Mouse (Mus musculus): ENCODE data around the gene Trim46.
A peak's percentile ranks its signal among the peaks of the same experiment; 100 is the strongest.

Gene Trim46

DNA sequence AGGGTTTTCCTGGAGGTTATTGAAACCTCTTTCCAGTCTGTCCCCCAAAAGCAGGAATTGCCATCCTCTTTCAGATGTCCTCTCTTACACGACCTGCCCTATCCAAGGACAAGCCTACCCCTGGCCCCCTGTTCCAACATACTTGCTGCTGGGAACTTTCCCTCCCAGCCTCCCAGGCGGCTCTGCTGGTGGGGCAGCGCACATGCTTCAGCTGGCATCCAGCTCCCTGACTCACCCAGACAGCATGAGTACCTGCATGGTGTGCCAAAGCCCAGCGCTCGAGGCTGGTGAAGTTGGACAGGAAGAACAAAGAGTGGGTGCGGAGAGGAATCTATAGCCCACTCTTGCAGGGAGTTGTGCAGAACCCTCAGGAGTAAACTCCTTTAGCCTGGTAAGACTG, 24.8 kb upstream of the Trim46 start:
- DNase-seq (ENCODE audit: low spot score) = no peak

DNA sequence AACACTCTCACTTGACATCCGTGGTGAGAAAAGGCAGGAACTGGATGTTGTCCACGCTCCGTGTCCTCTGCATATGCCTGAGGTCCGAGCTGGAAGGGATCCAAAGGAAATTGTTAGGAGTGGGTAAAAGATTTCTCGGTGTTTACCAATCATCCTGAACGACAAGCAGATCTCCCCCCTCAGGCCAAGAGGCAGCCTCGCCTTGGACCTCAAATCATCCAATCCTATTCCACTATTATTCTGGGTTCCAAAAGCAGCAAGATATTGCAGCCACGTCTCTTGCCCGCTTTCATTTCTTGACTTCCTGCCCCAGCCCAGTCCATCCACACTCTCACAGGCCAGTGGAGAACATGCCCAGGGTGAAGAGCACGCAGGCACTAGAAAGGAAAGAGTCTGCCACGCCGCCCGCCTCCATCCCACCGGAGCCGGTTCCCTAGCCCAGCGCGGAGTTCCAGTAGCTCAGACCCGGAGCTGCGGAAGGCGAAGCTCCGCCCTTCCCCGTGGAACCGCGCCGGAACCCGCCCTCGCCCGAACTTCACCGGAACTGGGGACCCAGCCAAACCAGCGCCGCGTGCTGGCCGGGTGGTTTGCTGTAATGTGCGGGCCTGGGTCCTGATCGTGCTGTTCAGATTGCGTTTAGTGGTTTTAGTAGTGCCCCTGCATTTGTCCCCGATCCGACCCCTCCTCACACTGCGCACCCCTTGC, 24.1 kb upstream of the Trim46 start, which contains the start of gene Slc50a1:
TSS of gene Slc50a1 (minus strand) at position 520 of the 705 bp plus-strand sequence.
- peak; percentile 86 for DNase-seq (ENCODE audit: low spot score)

DNA sequence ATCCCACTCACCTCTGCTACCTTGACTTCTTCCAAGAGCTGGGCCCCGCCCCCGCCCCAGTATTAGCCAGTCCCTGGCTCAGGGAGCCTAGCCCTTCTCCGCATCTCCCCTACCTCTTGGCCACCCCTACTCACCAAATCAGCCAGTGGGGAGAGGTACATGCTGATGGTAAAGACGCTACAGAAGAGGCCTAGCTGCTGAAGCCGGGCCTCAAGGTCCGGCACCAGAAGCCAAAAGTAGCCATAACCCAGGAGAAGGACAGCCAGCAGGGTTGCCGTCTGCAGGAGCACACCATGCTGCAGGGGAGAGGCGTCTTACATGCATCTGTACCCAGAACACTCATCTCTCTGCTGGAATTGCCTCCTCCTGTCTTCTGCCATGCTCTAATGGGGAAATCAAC, 22.8 kb upstream of the Trim46 start:
- no peak for DNase-seq (ENCODE audit: low spot score)

DNA sequence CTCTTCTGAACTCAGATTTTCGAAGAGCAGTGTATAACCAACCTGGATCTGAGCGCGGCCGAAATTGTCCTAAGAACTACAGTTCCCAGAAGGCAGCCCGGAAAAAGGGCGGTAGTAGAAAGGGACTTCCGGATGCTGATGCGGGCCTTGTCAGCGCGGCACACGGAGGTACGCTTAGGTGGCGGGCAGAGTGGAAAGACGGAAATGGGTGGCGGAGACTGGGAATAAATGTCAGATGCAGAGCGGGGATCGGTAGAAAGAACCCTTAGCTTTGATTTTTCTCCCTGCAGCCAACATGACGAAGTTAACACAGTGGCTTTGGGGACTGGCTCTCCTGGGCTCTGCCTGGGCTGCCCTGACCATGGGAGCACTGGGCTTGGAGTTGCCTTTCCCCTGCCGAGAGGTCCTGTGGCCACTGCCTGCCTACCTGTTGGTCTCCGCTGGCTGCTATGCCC, 20.4 kb upstream of the Trim46 start:
- DNase-seq (ENCODE audit: low spot score) = peak; percentile 89

DNA sequence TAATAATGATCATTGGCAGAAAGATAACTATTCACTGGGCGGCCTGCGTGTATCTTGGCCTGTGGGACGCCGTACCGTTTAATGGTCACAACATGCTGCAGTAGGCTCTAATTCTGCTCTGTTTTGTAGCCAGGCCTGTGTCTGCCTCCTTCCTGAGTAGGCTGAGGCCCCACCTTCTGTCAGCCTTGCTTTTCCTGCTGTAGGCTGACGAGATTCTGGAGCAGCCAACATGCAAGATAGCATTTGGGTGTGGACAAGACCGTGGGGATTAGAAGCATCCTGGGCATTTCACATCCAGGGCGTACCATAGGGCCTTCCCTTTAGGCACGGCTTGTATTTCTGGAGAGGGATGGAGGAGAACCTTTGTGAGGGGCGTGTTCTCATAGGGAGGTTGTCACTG, 16.3 kb upstream of the Trim46 start:
- DNase-seq (ENCODE audit: low spot score) = no peak

DNA sequence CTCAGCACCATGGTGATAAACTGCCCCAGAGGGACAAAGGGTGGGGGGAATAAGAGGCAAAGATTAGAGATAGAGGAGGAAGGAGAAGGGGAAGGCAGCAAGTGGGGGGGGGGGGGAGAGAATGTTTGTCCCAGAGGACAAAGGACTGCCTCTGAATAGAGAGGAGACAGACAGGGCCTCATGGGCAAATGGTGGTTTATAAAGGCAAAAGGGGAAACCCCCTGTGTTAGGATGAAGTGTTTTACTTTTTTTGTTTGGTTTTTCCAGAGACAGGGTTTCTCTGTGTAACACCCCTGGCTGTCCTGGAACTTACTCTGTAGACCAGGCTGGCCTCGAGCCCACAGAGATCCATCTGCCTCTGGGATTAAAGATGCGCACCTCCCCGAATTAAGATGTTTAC, 14.1 kb upstream of the Trim46 start:
- no peak for DNase-seq (ENCODE audit: low spot score)

DNA sequence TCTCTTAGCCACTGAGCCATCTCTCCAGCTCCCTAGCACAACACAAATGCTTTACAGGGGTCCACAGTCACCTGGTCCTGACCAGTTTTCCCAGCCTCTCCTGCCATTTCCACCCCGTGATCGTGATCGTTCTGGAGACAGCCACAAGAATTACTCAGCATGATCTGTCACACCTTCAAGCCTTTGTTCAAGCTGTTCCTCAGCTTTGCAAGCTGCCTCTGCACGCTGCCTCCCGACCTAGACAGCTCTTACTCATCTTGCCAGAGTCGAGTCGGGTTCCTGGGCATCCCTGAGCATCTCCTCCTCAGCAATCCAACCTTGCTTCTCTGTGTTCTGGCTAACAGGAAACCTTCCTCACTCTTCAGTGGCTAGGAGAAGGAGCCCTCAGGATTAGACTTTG, 13.0 kb upstream of the Trim46 start, which contains the start of gene Dpm3:
TSS of gene Dpm3 (plus strand) at position 283 of the 400 bp plus-strand sequence.
- no peak for DNase-seq (ENCODE audit: low spot score)

DNA sequence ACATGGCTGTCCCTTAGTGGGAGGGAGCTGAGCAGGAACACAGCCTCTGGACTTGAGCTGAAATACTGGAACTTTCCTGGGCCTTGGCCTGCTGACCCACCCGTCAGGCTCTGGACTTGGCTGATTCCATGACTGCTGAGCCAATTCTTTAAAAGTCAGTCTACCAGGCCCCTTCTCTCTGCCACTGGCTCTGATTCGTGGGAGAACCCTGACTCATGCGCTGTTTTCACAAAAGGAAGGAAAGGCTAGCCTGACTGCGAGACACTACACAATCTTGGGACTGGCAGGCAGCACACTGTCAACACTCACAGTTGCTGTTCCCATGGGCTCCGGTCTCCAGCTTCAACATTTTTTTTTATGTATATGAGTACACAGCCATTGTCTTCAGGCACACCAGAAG, 10.1 kb upstream of the Trim46 start:
- no peak for DNase-seq (ENCODE audit: low spot score)

DNA sequence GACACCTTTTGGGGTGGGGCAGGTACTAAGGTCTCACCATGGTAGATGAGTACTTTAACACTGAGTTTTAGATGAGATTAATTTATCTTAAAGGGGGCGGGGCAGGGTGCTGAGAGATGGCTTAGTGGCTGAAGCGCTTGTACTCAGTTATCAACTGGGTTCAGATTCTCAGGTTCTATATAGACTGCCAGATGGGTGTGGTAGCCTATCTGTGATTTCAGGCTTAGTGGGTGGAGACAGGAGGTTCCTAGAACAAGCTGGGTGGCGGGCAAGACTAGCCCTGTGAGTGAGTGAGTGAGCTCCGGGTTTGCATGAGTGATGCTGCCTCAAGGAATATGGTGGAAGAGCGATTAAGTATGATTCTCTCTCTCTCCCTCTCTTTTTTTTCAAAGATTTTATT, 8.9 kb upstream of the Trim46 start:
- DNase-seq (ENCODE audit: low spot score) = no peak

DNA sequence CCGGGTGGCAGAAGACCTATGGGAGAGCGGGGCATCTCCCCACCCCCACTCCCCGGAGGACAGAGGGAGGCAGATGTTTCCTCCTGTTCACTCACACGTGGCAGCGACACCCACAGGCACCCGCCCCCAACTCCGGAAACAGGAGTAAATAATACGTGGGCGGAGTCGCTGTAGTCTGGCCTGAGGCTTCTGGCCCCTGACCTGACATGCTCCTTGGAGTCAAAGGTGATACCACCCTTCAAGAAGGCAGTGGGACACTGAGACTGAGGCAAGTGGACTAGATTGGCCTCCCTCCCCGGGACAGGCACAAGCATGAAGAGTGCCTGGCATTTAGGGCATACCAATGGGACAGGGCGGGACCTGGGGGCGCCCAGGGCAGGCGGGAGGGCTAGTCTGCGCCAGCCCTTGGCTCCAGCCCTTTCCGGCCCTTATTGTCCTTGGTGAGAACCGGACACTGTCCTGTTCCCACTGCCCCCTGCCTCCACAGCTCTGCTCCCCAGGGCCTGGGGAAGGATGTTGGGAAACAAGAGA, 5.3 kb upstream of the Trim46 start:
- DNase-seq (ENCODE audit: low spot score) = peak; percentile 87

DNA sequence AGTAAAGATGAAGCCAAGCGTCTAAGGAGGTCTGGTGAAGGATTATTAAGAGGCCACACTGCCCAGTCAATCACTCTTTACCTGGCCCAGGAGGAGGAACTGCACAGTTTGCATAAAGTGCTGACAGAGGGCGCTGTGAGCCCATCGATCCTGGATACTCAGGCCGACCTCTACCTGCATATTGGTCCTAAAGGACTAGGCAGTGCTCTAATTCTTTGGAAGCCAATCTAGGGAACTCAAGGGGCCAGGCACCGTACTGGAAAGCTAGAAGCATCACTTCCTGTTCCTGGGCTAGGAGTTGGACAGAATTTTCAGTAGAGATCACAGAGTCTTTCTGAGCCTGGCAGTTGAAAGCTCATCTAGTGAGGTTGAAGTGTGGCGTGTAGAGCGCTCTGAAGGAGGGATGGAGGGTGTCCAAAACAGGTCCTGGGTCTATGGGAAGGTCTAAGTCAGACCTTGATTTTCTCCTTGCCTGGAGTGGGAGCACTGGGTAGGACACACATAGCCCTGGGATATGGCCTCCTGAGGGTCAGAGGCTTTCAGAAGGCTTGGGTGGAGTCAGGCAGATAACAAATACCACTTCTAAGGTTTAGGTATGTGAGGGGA, 4.4 kb upstream of the Trim46 start:
- DNase-seq (ENCODE audit: low spot score) = peak; percentile 88

DNA sequence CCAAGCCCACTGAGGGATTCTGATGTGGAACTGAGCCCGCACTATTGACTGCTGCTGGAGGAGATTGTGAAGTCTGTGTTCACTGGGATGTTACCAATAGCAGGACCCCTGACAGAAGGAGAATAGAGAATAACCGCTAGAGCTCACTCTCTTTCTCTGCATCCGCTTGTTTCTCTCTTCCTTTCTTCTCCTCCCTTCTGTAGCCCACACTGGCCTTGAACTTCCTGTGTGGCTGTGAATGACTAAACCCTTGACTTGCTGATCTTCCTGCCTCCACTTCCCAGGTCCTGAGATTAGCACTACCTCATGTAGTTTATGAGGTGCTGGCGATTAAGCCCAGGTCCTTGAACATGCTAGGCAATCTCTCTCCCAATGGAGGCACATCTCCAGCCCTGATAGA, 1.4 kb upstream of the Trim46 start:
- no peak for DNase-seq (ENCODE audit: low spot score)

DNA sequence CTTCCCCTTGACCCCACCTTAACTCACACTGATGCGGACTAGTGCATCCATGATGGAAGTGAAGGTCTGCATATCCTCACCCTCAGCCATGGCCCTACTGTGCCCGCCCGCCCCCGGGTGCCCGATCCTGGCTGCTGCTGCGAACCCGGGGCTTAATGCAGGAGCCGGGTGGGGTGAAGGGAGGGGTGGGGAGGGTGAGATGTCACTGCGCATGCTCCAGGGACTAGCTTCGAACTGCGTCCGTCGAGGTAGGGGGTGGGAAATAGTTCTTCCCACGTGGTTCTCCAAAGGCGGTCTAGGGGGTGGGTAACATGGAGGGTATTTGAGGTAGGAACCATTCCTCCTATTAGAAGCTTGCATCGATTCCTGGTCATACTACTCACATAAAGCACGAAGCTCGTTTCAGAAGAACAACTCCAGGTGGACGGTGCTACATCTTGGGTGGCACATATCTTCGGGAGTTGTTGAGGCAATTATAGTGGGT, 379 bp downstream of the Trim46 start, which contains the start of gene Krtcap2:
TSS of gene Krtcap2 (plus strand) at position 279 of the 484 bp plus-strand sequence.
- no peak for DNase-seq (ENCODE audit: low spot score)

DNA sequence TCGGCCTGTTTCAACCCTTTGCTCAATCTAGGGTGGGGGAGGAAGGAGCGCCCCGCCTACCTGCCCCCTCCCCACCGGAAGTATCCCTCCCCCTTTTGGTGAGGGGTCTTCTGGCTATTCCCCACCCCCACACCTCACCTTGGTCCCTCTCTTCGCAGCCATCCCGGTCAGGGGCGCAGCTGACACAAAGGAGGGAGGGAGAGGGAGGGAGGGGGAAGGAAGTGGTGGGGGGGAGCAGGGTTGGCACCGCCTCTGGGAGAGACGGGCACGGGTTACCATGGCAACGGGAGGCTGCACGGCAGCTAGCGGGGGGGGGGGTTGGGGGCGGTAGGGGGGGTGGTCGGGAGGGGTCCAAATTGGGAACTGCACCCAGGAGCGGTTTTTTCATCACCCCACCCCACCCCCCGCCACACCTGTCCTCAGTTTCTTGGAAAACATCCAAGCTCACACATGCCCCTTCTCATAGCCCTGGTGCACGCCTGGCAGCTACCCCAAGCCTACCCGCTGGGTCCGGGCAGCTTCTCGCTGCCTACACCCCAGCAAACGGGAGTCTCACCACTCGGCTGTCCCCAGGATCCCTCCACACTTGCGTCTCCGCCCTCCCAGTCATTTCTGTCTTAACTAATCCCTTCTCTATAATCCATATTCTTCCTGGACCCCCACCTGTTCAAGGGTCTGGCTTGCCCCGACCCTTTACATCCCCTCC, 974 bp downstream of the Trim46 start:
- no peak for DNase-seq (ENCODE audit: low spot score)

DNA sequence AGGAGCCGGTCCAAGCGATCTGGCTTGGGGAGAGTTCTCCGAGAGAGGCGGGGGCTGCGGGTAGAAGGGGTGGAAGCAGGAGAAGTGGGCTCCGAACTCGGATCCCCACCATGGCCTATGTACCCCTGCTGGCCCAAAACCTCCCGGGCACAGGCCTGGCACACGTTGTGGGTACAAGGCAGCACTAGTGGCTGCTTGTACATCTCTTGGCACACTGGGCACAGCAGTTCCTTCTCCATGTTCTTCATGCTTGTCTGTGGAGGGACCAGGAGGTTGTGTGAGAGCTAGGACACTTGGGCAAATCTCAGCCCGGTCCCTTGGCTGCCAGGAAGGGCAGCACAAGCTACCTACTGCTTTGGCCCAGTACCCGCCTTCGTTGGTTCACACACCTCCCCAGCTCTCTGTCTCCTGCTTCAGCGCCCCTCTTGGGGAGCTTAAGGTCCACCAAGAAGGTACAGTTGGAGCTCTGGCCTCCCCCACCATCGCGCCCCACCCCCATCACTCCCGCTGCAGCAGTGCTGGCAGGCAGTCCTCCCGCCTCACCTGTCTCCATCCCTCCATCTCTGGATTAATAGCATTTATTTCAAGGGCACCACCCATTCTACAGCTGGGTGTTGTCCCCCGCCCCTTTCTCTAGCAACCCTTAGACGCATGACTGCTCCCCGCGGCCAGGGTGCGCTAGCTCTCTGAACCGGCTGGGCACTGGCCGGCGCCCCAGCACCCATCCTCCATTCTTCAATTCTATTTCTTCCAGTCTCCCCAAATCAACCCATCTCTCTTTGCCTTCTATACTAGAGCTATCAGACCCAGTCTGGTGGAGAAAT, 1.7 kb downstream of the Trim46 start:
- no peak for DNase-seq (ENCODE audit: low spot score)

DNA sequence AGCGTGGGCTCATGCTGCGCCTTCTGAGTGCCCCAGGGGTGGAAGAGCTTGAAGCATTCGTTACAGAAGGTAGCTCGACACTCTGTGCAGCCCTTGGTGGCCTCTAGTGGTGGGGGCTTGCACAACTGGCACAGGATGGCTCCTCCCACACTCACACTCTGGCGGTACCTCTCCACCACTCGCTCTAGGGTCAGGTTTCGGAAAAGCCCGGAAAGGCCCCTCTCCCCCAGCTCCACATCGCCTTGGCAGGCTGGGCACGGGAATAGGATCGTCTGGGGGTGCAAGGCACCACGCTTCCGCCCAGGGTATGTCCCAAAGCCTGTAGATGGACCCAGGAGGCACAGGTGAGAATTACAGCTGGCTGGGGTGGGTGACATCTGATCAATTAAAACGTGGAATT, 2.5 kb downstream of the Trim46 start:
- peak; percentile 83 for DNase-seq (ENCODE audit: low spot score)

DNA sequence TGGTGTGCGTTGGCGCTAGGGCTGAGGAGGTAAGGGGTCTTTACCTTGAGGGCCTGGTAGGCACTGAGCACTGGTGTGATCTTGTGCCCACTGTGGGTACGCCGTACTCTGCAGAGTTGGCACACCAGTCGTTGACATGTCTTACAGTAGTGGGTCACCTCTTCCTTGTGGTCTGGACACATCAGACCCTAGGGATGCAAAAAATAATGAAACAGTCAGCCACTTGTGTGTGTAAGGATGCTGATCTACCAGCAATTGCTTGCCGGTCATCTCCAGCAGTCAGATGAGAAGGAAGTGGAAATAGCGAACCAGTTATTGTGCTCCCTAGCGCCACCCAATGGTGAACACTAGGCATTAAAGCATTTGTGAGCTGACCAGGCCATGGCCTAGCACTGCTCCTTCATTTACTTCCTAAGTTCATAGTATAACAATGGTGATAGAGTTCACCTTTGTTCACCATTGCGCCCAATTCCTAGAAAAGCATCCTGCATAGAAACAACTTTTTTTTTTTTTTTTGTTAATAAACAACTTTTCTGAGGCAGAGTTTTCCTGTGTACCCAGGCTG, 3.7 kb downstream of the Trim46 start:
- peak; percentile 79 for DNase-seq (ENCODE audit: low spot score)

DNA sequence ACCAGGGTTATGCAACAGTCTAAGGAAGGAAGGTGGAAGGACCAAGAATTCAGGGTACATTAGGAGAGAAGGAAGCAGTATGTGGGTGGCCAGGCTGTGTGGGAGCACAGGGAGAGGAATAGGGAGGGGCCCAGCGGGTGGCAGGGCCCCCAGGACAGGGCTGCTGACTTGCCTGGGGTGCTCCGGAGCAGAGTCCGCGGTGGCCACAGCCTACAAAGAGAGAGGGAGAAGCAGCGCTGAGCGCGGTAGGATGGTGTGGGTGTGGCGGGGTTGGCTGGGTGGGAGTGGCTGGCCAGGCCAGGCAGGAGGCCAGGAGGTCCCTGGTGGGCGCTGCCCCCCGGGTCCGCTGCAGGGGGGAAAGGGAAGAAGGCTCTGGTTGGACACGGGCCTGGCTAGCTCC, 7.6 kb downstream of the Trim46 start:
- no peak for DNase-seq (ENCODE audit: low spot score)

DNA sequence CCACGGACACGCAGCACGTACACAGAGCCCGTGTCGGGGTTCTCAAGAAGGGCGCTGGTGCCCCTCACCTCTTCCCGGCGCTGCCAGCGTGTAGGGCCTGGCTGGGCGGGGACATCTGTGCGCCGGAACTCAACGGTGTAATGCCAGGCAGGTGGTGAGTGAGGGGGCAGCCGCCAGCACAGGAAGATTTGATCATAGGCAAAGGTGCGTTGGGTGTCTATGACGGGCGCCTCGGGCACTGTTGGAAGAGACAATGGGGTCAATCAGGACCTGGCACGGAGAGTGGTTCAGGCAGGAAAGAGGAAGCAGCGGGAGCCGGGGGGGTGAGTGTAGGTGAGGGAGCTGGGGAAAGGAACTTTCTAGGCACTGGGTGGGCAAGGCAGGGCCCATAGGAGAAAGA, 8.4 kb downstream of the Trim46 start:
- DNase-seq (ENCODE audit: low spot score) = no peak

DNA sequence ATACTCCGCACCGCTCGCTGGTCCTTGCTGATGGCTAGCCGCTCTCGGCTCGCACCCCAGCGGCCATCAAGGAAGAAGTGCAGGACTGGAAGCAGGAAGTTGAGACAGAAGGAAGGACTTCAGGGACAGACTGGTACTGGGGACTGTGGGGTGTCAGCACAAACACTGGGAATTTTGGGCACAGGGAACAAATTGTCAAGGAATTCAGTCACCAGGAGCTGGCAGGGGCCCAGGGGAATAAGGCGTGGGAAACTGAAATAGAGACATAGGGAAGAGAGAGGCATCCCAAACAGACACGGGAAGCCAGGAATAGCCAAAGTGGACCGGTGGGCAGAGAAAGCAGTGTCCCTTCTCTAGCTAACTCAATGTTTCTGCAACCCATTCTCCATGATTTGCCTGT, 9.6 kb downstream of the Trim46 start:
- DNase-seq (ENCODE audit: low spot score) = no peak

DNA sequence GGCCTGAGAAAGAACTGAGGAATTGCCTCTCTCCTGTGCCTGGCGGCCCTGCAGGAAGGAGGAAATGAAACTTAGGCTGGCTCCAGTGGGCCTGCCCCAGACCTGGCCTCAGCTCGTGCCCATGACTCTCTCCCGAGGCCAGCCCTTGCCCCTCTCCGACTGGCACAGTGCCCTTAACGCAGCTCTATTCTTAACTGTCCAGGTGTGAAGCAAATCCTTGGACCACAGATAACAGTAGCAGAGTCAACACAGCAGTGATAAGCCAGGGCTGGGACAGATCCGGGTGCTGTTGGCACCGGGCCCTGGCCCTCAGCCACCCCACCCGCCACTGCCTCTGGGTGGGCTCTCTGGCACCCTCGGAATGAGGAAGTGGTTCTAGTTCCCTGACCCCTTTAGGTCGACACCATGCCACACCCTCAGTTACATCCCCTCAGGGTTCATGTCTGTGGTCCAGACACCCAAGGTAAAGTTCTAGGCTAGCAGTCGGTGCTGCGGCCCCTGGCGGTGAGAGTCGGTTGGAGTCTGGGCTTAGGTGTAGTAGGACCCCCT, 12.5 kb downstream of the Trim46 start:
- peak; percentile 53 for DNase-seq (ENCODE audit: low spot score)
